Mouse (Mus musculus): ENCODE data around the gene Gm10130. TPM values are rescaled to one million over a fixed set of nuclear protein-coding genes. Genes with fewer than 3 reads are reported as not detected.
"Not testable (repeated sequence)": the region's sequence is repeated elsewhere in the genome, so short reads cannot be mapped to it uniquely, and the experiment has no call there.

Gene Gm10130
- total RNA-seq (2021): 1 to 10 TPM in 1 of 2 experiments, not detected in 1; 2.0 TPM

DNA sequence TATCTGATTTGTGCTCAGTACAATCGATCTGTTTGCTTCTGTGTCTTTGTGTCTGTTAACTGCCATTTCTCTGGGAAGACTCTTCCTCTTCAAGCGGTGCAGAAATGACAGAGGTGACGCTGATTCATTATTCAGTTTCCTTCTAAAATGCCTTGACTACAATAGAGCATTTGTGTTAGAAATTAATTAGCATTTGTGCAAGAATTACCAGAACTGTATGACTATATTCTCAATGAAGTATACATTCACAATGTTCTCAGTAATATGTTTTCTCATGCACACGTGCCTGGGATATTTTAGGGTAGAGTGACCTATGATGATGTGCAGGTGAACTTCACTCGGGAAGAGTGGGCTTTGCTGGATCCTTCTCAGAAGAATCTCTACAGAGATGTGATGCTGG is at the start of gene Gm10130:
Gm10130 (plus strand) TSS at position 301 of the 400 bp plus-strand sequence.
- no peak for DNase-seq (ENCODE audit: extremely low spot score in 1 of 2, low spot score in 1 of 2)

DNA sequence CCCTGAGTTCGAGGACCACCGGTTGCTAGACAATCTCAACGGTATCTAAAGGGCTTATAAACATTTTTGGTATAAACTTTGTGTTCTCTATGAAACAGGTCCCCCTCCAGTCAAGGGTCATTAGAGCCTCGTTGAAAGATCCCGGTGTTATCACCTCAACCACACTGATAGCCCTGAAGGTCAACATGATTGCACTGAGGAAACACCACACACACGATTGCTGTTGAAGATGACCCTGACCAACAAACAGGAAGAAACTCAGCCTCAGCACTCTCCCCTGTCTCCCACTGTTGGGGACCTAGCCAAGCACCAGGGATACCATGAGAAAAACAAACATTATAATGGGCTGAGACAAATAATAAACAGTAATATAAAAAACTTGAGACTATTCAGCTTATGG is 29.8 kb upstream of the Gm10130 start:
- DNase-seq (ENCODE audit: extremely low spot score in 1 of 2, low spot score in 1 of 2): no peak

DNA sequence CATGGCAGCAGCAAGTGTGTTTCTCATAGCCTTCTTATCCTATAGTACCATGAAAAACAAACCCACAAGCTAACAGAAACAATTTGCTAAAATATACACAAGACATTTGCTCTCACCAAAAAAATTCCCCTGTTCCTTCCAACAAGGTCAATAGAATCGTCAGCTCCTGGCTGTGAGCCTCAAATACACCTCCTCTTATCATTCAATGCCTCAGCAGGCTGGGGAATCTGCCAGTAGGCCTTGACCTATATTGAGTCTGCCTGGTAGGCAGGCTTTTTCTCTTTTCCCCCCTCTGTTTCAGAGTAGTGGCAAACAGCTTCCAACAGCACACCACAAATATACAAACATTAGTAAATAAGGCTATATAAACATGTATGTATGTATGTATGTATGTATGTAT is 24.4 kb upstream of the Gm10130 start:
- no peak for DNase-seq (ENCODE audit: extremely low spot score in 1 of 2, low spot score in 1 of 2)

DNA sequence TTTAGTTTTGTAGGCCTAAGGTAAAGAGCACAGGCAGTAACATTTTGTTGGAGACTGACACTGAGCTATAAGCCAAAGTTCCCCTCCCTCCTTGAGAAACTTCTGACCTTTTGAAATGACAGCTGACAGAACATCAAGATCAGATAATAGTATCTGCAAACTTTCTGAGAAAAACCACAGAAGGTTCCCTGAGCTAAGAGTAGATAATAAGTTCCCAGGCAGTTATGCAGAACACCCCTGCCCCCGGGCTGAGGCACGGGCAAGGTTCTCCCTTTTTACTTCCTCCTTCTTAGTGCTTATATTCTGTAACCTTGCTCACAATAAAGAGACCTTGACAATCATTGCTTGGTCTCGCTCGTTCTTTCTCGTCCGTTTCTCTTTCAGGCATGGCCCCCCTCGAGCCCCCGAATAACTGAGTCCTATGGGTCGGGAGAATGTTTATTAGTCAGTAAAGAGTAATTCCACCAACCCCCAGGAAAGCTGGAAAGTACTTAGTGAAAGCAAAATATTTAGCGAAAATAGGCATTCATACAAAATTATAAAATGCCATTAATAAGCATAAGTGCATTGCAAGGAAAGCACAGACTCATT is 16.2 kb upstream of the Gm10130 start:
- no peak for DNase-seq (ENCODE audit: extremely low spot score in 1 of 2, low spot score in 1 of 2)

DNA sequence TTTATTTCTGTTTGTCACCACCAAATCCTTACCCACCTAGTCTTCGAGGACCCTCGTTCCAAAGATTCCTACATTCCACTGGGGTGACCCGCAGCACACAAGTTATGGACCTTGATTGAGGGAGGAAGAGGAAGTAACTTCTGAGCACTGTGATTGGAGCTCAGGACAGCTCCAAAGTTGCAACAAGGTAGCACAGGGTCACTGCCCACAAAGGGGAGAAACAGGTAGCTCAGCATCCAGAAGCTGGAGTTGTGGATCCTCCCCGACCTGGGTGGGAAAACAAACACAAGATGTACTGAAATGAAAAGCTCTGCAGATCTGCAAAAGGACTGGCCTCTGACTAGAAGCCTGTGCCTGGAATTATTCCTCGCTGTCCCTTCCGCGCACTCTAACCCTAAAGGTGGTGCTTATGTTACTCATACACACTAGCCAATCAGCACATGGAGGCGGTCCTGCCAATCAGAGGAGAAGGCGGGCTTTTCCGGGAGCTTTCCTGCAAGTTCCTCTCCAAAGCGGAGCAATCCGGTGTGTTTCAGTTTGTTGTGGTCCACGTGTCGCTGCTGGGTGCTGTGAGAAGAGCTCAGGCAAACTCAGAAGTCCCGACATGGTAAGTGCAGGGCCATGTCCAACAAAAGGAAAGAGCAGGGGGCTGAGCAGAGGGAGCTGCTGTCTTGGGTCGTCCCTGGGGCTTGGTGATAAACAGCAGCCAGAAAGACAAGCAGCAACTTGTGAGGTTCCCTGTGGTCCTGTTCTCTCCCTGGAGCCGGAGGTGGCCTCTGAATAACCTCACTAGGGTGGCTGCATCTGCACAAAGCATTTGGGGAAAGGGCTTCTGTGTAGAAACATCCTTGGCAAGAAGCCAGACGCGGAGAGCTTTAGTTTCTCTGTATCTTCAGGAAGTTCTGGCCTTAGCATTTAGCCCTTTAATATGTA is 12.3 kb upstream of the Gm10130 start:
- peak; percentile 60 to 85 for DNase-seq (ENCODE audit: extremely low spot score in 1 of 2, low spot score in 1 of 2)

DNA sequence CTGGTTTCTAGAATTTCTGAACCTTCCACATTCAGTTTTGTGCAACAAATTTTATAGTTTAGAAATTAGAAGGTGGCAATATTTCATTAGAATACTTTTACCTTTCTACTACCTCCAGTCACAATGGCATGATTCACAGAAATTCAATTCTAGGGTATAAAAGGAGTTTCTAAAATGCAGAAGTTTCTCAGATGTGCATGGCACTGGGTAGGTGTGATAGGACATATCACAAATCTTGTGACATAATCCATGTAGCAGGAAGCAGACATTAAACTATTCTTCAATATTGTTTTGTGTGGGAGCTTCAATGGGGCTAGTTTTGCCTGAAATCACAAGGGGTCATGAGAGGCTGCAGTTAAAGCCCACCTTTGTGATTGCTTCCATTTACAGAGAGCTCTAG is 7.4 kb upstream of the Gm10130 start:
- no peak for DNase-seq (ENCODE audit: extremely low spot score in 1 of 2, low spot score in 1 of 2)

DNA sequence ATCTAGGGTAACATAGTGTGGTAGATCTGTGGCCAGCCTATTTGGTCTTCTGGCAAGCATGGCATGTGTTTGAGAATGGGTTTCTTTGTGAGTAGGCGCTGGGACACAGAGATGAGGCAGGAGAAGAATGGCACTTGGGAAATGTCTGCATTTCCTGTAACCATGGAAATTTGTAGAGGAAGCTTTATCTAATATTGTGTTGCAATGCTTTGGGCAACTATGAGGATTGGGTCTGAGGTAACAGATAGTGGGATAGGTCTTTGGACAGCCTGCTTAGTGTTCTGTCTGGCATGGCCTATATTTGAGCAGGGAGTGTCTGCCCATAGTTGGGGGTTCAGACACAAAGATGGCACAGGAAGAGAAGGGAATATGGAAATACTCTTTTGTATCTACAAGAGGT is 4.5 kb upstream of the Gm10130 start:
- no peak for DNase-seq (ENCODE audit: extremely low spot score in 1 of 2, low spot score in 1 of 2)

DNA sequence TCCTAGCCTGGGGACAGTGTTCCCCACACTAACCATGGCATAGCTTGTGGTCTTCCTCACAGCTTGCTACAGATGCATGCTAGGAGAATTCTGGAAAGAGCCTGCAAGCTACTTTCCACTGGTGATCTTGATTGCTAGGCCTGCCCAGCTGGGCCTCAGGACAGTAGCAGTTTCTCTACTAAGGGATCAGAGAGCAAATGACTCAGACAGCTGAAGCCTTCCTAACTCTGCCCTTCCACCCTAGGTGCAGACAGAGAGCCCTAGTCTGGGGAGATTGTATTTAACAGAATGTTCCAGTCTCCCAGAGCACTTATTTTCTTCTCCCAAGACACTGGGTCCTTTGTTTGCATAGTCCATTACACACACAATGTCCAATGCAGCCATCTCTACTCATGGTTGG is 33.6 kb downstream of the Gm10130 start:
- DNase-seq (ENCODE audit: extremely low spot score in 1 of 2, low spot score in 1 of 2): not testable (repeated sequence)

DNA sequence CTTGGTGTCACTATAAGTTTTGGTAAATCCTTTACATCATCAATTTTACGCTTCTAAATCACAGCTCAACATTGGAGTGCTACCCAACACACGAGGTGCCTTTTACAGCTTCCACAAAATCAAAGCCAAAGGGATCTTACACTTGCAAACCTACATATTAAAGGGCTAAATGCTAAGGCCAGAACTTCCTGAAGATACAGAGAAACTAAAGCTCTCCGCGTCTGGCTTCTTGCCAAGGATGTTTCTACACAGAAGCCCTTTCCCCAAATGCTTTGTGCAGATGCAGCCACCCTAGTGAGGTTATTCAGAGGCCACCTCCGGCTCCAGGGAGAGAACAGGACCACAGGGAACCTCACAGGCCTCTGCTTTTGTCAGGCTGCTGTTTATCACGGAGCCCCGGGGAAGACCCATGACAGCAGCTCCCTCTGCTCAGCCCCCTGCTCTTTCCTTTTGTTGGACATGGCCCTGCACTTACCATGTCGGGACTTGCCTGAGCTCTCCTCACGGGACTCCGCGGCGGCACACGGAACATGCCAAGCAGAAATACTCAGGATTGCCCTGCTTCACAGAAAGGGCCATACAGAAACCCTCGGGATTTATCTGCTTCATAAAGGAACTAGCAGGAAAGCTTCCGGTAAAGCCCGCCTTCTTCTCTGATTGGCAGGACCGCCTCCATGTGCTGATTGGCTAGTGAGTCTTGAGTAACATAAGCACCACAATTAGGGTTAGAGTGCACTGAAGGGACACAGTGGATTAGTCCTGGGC is 38.8 kb downstream of the Gm10130 start, which contains the start of gene 3300002I08Rik:
3300002I08Rik (minus strand) TSS at position 653 of the 765 bp plus-strand sequence.
- peak; percentile 67 to 83 for DNase-seq (ENCODE audit: extremely low spot score in 1 of 2, low spot score in 1 of 2)

DNA sequence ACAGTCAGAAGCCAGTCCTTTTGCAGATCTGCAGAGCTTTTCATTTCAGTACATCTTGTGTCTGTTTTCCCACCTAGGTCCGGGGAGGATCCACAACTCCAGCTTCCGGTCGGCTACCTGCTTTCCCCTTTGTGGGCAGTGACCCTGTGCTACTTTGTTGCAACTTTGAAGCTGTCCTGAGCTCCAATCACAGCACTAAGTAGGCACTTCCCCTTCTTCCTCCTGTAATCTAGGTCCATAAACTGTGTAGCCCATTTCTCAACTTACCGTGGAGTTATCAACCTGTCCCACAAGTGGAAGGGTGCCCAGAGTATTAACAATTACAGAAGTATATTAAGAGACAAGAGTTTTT is 39.4 kb downstream of the Gm10130 start:
- DNase-seq (ENCODE audit: extremely low spot score in 1 of 2, low spot score in 1 of 2): no peak

DNA sequence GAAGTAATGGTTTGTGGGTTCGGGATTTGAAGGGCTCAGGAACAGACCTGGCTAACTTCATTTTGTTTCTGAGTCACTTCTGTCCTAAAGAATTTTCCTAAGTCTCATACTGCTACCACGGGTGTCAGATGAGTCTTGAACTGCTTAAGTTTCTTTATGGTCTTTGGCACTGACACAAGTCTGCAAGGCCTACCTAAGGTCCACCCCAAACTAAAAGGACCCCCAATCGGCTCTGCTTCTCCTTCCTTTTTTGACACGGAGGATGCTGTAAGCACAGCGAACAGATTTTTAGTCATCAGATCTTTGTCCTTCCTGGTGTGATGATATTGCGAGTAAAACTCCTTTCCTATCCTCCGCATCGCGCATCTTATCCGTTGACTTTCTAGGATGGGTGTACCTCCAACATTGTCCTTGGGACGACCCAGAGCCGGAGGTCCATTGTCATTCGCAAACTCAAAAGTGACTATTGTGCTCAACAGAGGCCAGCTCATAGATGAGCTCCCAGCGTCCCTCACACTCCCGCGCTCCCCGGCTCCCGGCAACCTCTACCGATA is 62.1 kb downstream of the Gm10130 start:
- not testable (repeated sequence) for DNase-seq (ENCODE audit: extremely low spot score in 1 of 2, low spot score in 1 of 2)

DNA sequence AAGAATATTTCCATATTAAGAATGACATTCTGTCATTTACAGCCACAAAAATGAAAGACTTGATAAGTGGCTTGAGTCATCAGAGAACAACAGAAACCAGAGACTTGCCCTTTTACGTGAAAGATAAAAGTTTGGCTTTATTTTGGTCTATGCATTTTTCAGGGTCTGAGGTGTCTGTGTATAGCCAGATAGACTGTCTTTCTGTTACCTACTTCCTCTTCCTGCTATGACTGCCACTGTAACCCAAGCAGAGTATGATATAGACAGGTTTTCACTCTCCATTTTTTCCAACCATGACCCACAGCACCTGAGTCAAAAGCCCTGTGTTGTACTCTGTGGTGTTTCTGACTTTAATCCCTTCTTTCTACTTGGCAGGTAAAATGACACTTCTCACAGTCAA is 66.7 kb downstream of the Gm10130 start:
- DNase-seq (ENCODE audit: extremely low spot score in 1 of 2, low spot score in 1 of 2): no peak

DNA sequence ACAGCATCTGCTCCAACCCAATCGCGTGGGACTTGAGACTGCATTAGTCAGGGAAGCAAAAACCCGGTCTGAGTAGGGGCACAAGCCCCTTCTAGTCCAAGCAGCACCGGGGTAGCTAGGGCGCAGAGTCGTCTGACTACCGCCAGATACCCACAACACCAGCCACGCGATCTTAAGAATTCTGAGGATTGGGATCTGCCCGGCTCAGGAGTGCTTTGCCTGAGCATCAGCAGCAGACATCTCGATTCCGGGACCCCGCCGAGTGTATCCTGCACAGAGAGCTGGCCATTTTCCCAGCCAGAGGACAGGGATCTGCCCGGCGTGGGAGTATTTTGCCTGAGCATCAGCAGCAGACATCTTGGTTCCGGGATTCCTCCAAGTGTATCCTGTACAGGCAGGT is 88.6 kb downstream of the Gm10130 start:
- DNase-seq (ENCODE audit: extremely low spot score in 1 of 2, low spot score in 1 of 2): not testable (repeated sequence)

Other genes starting within 250 kb of the Gm10130 start
- 10 to 100 TPM in 1 of 2 experiments, 1 to 10 TPM in 1; 9.9 to 10.8 TPM for gene Zfp120, start 187.0 kb upstream of the Gm10130 start, total RNA-seq (2021)
- gene Gm10770, start 144.0 kb upstream of the Gm10130 start, total RNA-seq (2021): not detected
- gene Gm14139, start 141.9 kb upstream of the Gm10130 start, total RNA-seq (2021): under 1 TPM in 1 of 2 experiments, not detected in 1; 0.20 TPM
- gene Zfp937, start 105.6 kb upstream of the Gm10130 start, total RNA-seq (2021): 10 to 100 TPM in 1 of 2 experiments, 1 to 10 TPM in 1; 8.8 to 11.3 TPM
- 1 to 10 TPM; 6.5 to 7.5 TPM for gene Gm21994, start 68.1 kb upstream of the Gm10130 start, total RNA-seq (2021)
- under 1 TPM; 0.14 to 0.32 TPM for gene Gm14124, start 66.2 kb upstream of the Gm10130 start, total RNA-seq (2021)
- gene 3300002I08Rik, start 39.1 kb downstream of the Gm10130 start, total RNA-seq (2021): 1 to 10 TPM; 7.2 to 7.7 TPM
- 1 to 10 TPM; 7.8 to 9.2 TPM for gene Zfp442, start 127.8 kb downstream of the Gm10130 start, total RNA-seq (2021)
- gene Zfp345, start 161.4 kb downstream of the Gm10130 start, total RNA-seq (2021): under 1 TPM in 1 of 2 experiments, not detected in 1; 0.27 TPM
- under 1 TPM in 1 of 2 experiments, not detected in 1; 0.27 TPM for gene Cst7, start 246.7 kb downstream of the Gm10130 start, total RNA-seq (2021)

Measured in layer of hippocampus, postnatal 25 days (tissue).